Mouse (Mus musculus) cerebral cortex, adult 2 months (tissue): Measurements from ENCODE around the gene AK157302.

Source experiments
- WGBS: fragments of 180-500 bp; shearing (Covaris S2); methylation state at CpG from one replicate; pipeline ENCODE4 v1.1.7; 2018; 5-methylcytosine and 5-hydroxymethylcytosine counted together

The AK157302 gene

GRCm38 (mm10) chr13:21495080-21495479 lies at the start of gene AK157302:
AK157302 (plus strand) TSS chr13:21495223.
- WGBS: 96% methylated on average over 21 of the region's 21 CpGs

- WGBS: 75% methylated on average over 9 of the region's 9 CpGs
Measured at GRCm38 (mm10) chr13:21446796-21447195, 48.2 kb upstream of the AK157302 start.

GRCm38 (mm10) chr13:21447856-21448614 lies 47.0 kb upstream of the AK157302 start:
- 80% methylated on average over 16 of the region's 16 CpGs for WGBS

- under 1% methylated on average over 13 of the region's 13 CpGs for WGBS
Measured at GRCm38 (mm10) chr13:21453042-21453441, 42.0 kb upstream of the AK157302 start.

GRCm38 (mm10) chr13:21453449-21453848 lies 41.6 kb upstream of the AK157302 start, which contains the start of gene Zscan26:
Zscan26 (minus strand) TSS chr13:21453730.
- WGBS: under 1% methylated on average over 23 of the region's 23 CpGs

- WGBS: 88% methylated on average over 3 of the region's 3 CpGs
Measured at GRCm38 (mm10) chr13:21454133-21454532, 40.9 kb upstream of the AK157302 start.

- WGBS: 28% methylated on average over 4 of the region's 4 CpGs
Measured at GRCm38 (mm10) chr13:21456347-21456746, 38.7 kb upstream of the AK157302 start.

GRCm38 (mm10) chr13:21462516-21462915 lies 32.5 kb upstream of the AK157302 start:
- 55% methylated on average over 9 of the region's 9 CpGs for WGBS

- 85% methylated on average over 10 of the region's 10 CpGs for WGBS
Measured at GRCm38 (mm10) chr13:21467336-21467735, 27.7 kb upstream of the AK157302 start.

GRCm38 (mm10) chr13:21468061-21469019 lies 26.7 kb upstream of the AK157302 start, which contains the start of gene Nkapl:
Nkapl (minus strand) TSS chr13:21468509.
- WGBS: under 1% methylated on average over 54 of the region's 54 CpGs

GRCm38 (mm10) chr13:21469097-21469496 lies 25.9 kb upstream of the AK157302 start:
- WGBS: 23% methylated on average over 9 of the region's 9 CpGs

- 40% methylated on average over 4 of the region's 4 CpGs for WGBS
Measured at GRCm38 (mm10) chr13:21472427-21472826, 22.6 kb upstream of the AK157302 start.

GRCm38 (mm10) chr13:21478759-21479670 lies 16.0 kb upstream of the AK157302 start, which contains the start of the genes Zkscan4 and Gm10065:
Zkscan4 (plus strand) TSS chr13:21478907.
Gm10065 (minus strand) TSS chr13:21479441.
- WGBS: 4% methylated on average over 31 of the region's 31 CpGs

- WGBS: 89% methylated on average over 1 of the region's 1 CpGs
Measured at GRCm38 (mm10) chr13:21486881-21487280, 8.1 kb upstream of the AK157302 start.

- 93% methylated on average over 5 of the region's 5 CpGs for WGBS
Measured at GRCm38 (mm10) chr13:21492847-21493246, 2.2 kb upstream of the AK157302 start.

- WGBS: 96% methylated on average over 17 of the region's 17 CpGs
Measured at GRCm38 (mm10) chr13:21501182-21501581, 6.2 kb downstream of the AK157302 start, which contains the start of gene Gm11273. Gm11273 (minus strand) TSS chr13:21501418.

GRCm38 (mm10) chr13:21502296-21502695 lies 7.3 kb downstream of the AK157302 start:
- 91% methylated on average over 5 of the region's 5 CpGs for WGBS

- WGBS: 0% methylated on average over 21 of the region's 21 CpGs
Measured at GRCm38 (mm10) chr13:21506221-21506649, 11.2 kb downstream of the AK157302 start.

GRCm38 (mm10) chr13:21530136-21530535 lies 35.1 kb downstream of the AK157302 start:
- 43% methylated on average over 7 of the region's 7 CpGs for WGBS

- WGBS: under 1% methylated on average over 39 of the region's 39 CpGs
Measured at GRCm38 (mm10) chr13:21530781-21531201, 35.8 kb downstream of the AK157302 start, which contains the start of gene Zkscan8. Zkscan8 (minus strand) TSS chr13:21531120.

GRCm38 (mm10) chr13:21542708-21543107 lies 47.7 kb downstream of the AK157302 start, which contains the start of gene Olfr1366:
Olfr1366 (minus strand) TSS chr13:21542808.
- WGBS: 72% methylated on average over 1 of the region's 1 CpGs
